Mouse (Mus musculus): ENCODE measurements around the gene Icam1. TPM values are rescaled to one million over a fixed set of nuclear protein-coding genes. Genes with fewer than 3 reads are reported as not detected.
"Not testable (repeated sequence)": the region's sequence is repeated elsewhere in the genome, so short reads cannot be mapped to it uniquely, and the experiment has no call there.

Gene Icam1
- total RNA-seq, 2 experiments from 2014 or later: 6.9 to 9.8 TPM

- ATAC-seq (replicated peaks; ENCODE audit: poor library complexity): no peak
Observed at GRCm38 (mm10) chr9:20993165-20993898, 22.5 kb upstream of the Icam1 start.

- ATAC-seq (replicated peaks; ENCODE audit: poor library complexity): no peak
Observed at GRCm38 (mm10) chr9:20995069-20995468, 20.7 kb upstream of the Icam1 start.

- ATAC-seq (replicated peaks; ENCODE audit: poor library complexity): peak; percentile 72
Observed at GRCm38 (mm10) chr9:20997065-20997464, 18.7 kb upstream of the Icam1 start.

GRCm38 (mm10) chr9:20998337-20998736, 17.4 kb upstream of the Icam1 start:
- 0 out of 2 replicates have a peak, but pooled peaks have one; percentile 15 for ATAC-seq (replicated peaks; ENCODE audit: poor library complexity)

- no peak; the same call in 1 of the 2 replicates for ATAC-seq (replicated peaks; ENCODE audit: poor library complexity)
Observed at GRCm38 (mm10) chr9:21000811-21001210, 15.0 kb upstream of the Icam1 start.

- no peak for ATAC-seq (replicated peaks; ENCODE audit: poor library complexity)
Observed at GRCm38 (mm10) chr9:21001651-21002200, 14.1 kb upstream of the Icam1 start.

- ATAC-seq (replicated peaks; ENCODE audit: poor library complexity): no peak
Observed at GRCm38 (mm10) chr9:21002270-21002626, 13.5 kb upstream of the Icam1 start.

GRCm38 (mm10) chr9:21002627-21003551, 12.9 kb upstream of the Icam1 start, which contains the start of gene Mrpl4:
Gene Mrpl4, plus strand, starts transcription at chr9:21002738.
- ATAC-seq (replicated peaks; ENCODE audit: poor library complexity): peak; percentile 94

- ATAC-seq (replicated peaks; ENCODE audit: poor library complexity): no peak
Observed at GRCm38 (mm10) chr9:21007313-21007952, 8.4 kb upstream of the Icam1 start.

GRCm38 (mm10) chr9:21008007-21008406, 7.8 kb upstream of the Icam1 start:
- peak; percentile 38; the same call in 1 of the 2 replicates for ATAC-seq (replicated peaks; ENCODE audit: poor library complexity)

- no peak for ATAC-seq (replicated peaks; ENCODE audit: poor library complexity)
Observed at GRCm38 (mm10) chr9:21010362-21010761, 5.4 kb upstream of the Icam1 start.

- not testable (repeated sequence) for ATAC-seq (replicated peaks; ENCODE audit: poor library complexity)
Observed at GRCm38 (mm10) chr9:21010939-21011541, 4.7 kb upstream of the Icam1 start.

GRCm38 (mm10) chr9:21011846-21012312, 3.9 kb upstream of the Icam1 start:
- ATAC-seq (replicated peaks; ENCODE audit: poor library complexity): 0 out of 2 replicates have a peak, but pooled peaks have one; percentile 7

GRCm38 (mm10) chr9:21012368-21012767, 3.4 kb upstream of the Icam1 start:
- ATAC-seq (replicated peaks; ENCODE audit: poor library complexity): no peak

- peak; percentile 68 for ATAC-seq (replicated peaks; ENCODE audit: poor library complexity)
Observed at GRCm38 (mm10) chr9:21014691-21015570, 854 bp upstream of the Icam1 start.

- no peak for ATAC-seq (replicated peaks; ENCODE audit: poor library complexity)
Observed at GRCm38 (mm10) chr9:21016331-21017176, 769 bp downstream of the Icam1 start.

- ATAC-seq (replicated peaks; ENCODE audit: poor library complexity): no peak
Observed at GRCm38 (mm10) chr9:21017177-21017575, 1.4 kb downstream of the Icam1 start.

- ATAC-seq (replicated peaks; ENCODE audit: poor library complexity): no peak
Observed at GRCm38 (mm10) chr9:21018600-21018999, 2.8 kb downstream of the Icam1 start.

All from megakaryocyte progenitor cell, adult 5-6 weeks (primary cell).